Mouse (Mus musculus) adipocyte (in vitro differentiated cells): ENCODE measurements around the gene Nosip.
"Not testable (repeated sequence)": the region's sequence is repeated elsewhere in the genome, so short reads cannot be mapped to it uniquely, and the experiment has no call there.

ENCODE experiments used
- DNase-seq: peaks from one replicate; pipeline ENCODE4 v3.0.0-alpha.2; 2016; ENCODE audit warnings: low spot score

Nosip gene

DNA sequence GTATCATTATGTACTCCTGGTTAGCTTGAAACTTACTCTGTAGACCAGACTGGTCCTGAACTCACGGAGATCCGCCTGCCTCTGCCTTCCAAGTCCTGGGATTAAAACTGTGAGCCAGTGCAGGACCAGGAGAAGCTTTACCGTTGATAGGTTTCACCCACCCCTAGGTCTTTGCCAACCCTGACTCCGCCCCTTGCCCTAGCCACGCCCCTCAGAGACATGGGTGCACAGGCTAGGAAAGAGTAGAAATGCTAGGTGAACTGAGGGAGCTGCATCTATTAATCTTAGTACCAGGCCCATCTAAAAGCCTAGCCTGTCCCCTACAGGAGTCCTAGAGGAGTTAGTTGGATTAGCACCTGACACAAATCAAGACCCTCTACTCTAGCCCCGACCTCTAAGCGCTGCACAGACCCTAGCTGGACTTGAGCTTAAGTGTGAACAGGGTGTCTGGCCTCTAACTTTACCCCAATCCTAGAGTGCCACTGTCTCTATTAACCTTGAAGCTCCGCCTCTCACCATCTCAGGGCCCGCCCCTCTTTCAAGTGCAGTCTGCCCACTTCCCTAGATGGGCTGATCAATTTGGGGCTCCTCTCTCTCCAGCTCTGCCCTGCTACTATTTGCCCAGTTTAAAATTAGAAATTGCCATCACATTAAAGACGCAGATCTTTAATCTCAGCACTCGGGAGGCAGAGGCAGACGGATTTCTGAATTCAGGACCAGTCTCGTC lies 28.2 kb downstream of the Nosip start:
- no peak for DNase-seq

DNA sequence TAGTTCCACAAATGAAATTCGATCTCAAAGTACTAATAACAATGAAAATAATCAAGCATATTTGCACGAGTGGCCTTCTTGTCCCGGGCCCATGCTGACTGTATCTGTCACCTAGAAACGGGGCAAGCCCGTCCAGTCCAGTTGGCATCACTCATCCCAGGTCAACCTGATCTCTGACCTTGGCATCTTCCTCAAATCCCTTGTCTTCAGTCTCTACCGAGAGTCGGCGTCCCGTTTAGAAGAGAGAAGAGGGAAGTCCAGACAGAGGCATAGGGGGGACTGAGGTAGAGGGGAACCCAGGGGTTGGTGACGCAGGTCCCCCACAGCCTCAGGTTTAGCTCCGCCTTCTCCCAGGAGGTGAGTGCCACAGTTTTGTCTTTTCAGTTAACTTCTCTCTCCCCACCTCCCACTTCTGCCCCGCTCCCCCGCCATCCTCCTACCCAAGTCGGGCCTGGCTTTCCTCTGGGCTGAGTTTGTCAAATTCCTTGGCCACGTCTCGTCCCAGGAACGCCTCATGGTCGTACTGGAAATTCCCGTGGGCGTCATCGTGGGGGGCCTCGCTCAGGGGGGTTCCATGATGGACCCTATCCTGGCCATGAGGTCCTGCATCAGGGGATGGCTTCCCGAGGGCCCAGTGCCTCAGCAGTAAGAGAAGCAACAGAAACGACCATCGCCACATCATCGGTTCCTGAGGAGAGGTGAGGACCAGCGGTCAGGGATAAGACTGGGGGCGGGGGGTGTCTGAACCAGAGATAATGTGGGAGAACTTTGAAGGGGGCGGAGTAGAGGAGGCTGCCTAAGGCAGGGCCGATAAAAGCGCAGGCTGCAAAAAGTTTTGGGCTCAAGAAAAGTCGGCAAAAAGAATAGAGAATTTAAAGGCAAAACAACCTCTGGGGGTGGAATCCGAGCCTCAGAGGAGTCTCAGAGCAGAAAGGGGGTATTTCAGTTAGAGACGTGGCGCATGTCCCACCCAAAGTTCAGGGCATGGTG lies 29.1 kb downstream of the Nosip start:
- no peak for DNase-seq

DNA sequence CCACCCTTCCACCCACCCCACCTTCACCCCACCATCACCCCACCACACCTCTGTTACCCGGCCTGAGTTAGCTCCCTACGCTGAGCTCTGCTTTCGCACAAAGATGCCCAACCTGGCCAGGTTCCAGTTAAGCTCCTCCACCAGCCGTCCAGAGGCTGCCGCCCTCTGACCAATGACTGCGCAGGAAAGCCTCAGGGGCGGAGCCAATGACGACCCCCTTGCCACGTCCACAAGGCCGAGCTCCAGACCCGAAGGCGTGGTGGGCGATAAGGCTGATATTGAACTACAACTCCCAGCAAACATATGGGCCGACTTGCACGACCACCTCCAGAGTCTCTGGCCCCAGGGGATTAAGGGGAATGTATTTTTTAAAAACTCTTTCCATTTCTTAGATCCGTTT lies 29.8 kb downstream of the Nosip start, which contains the start of gene Rcn3:
Rcn3 (minus strand) TSS at position 174 of the 400 bp plus-strand sequence.
- peak; percentile 60 for DNase-seq

GRCm38 (mm10) chr7:45092828-45093515 lies 30.7 kb downstream of the Nosip start:
- DNase-seq, result no peak

- no peak for DNase-seq
These were observed 31.3 kb downstream of the Nosip start for GRCm38 (mm10) chr7:45093516-45093905.

DNA sequence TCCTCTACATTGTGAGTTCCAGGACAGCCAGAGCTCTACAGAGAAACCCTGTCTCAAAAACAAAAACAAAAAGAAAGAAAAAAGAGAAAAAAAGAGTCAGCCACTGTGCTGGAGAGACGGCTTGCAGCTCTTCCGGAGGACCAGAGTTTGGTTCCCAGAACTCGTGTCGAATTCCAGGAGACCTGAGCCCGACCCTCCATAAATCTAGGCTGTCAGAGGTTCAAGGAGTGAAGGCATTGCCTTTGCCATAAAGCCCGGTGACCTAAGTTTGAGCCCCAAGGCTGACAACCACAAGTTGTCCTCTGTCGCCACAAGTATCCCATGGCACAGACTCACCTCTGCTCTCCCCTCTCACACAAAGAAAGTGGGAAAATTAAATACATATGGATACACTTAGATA lies 31.9 kb downstream of the Nosip start:
- peak; percentile 31 for DNase-seq

DNA sequence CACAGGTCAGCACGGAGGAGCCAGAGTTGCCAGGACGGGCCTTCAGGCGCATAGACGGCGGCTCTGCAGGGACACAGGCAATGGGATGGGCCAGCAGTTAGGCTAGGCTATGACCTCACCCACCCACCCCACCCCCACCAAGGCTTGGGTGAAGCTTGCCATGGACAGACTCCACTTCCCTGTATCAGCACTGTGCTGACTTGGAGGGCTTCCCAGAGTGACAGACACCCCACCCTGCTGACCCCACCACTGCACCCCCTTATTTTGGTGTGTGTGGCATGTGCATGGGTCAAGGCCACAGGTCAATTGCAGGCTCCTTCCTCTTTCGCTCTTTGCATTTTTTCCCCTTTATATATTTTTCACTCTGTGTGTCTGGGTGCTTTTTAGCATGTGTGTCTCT lies 33.1 kb downstream of the Nosip start:
- no peak for DNase-seq

DNA sequence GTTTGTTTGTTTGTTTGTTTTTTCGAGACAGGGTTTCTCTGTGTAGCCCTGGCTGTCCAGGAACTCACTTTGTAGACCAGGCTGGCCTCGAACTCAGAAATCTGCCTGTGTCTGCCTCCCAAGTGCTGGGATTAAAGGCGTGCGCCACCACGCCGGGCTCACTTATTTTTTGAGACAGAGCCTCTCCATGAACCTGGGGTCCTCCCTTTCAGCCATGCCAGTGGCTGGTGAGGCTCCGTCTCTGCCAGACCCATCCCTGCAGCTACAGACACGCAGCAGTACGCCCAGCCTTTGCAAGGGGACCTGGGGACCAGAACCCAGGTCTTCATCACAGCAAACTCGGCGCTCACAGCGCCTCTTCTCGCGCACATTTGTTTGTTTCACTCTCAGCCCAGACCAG lies 33.7 kb downstream of the Nosip start:
- not testable (repeated sequence) for DNase-seq

DNA sequence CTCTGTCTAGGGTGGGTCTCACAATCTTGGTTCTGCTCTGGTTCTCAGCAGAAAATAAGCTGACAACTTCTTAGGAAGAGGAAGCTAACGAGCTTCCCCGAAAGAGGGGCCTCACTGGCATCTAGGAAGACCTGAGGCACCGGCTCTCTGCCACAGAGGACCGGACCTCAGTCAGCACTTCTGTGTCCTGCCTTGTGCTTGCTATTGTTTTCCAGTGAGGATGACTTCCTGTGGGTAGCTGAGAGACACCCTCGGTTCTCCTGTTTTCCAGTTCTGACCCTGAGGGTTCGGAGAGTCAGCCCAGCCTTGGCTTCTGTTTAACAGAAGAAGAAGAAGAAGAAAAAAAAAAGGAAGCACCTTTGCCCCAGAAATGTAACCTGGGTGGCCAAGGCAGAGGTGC lies 35.2 kb downstream of the Nosip start:
- no peak for DNase-seq

GRCm38 (mm10) chr7:45098541-45099240 lies 36.5 kb downstream of the Nosip start:
- DNase-seq, result no peak

- peak; percentile 58 for DNase-seq
These were observed 37.8 kb downstream of the Nosip start for GRCm38 (mm10) chr7:45100046-45100445.

- DNase-seq, result no peak
These were observed 40.2 kb downstream of the Nosip start for GRCm38 (mm10) chr7:45102441-45102840.

GRCm38 (mm10) chr7:45102940-45103585 lies 40.8 kb downstream of the Nosip start:
- DNase-seq, result no peak

DNA sequence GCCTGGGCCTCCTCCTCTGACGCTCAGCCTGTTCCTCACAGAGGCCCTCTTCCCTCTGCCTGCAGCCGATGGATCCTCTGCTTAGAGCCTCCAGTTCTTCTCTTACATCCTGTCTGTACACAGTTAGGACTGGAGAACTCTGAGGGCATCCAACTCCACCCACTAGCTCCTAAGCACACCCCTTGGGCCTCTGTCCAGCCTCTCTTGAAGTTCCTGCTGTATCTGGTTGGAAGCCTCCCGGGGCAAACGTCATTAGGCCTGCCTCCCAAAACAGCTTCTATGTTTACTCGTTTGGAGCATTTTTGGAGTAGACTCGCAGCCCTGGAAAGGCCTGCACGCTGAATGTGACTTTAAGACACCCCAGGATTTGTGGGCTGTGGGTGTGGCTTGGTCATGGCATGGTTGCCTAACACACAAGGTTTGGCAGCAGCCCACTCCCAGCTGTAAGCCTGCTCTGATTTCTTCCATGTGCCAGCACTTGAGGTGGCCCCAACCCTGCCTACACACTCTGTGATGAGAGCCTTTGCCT lies 41.5 kb downstream of the Nosip start, which contains the start of gene Fcgrt:
Fcgrt (minus strand) TSS at position 200 of the 529 bp plus-strand sequence.
- DNase-seq, result peak; percentile 99

- DNase-seq, result no peak
These were observed 42.7 kb downstream of the Nosip start for GRCm38 (mm10) chr7:45104941-45105340.

GRCm38 (mm10) chr7:45105491-45105890 lies 43.3 kb downstream of the Nosip start:
- DNase-seq, result no peak

DNA sequence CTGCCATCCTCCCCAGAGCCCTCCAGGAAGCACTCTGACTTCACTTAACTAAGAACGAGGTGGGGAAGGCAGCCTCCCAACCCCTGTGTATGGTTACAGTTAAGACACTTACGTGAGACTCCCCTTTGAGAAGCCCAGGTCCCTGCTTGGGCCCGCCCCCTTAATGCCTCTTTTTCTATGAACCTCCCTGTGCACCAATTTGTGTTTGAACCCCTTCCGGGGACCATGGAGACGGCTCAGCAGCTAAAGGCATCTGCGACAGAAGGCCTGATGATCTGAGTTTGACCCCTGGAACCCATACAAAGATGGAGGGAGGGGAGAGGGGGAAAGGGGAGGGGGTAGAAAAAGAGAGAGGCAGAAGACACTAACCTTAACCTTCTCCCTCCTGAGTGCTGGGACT lies 44.2 kb downstream of the Nosip start:
- DNase-seq, result no peak

DNA sequence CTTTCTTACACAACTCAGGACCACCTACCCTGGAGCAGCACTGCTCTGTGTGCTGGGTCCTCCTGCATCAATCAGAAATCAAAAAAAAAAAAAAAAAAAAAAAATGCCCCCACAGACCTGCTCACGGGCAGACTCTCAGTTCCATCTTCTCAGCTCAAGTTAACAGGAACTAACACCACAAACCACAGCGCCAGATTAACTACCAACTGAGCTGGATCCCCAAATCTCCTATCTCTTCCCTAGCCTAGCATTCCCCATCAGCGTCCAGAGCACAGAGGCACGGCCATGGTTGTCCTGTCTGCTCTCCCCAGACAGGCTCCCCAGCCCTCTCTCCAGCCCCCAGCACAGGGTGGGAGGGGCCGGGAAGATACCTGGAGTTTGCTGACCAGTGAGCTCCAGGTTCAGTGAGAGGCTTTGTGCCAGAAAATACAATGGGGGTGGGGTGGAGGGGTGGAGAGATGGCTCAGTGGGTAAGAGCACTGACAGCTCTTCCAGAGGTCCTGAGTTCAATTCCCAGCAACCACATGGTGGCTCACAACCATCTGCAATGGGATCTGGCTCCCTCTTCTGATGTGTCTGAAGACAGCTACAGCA lies 44.9 kb downstream of the Nosip start:
- DNase-seq, result no peak

GRCm38 (mm10) chr7:45110089-45110488 lies 47.9 kb downstream of the Nosip start:
- DNase-seq, result not testable (repeated sequence)

DNA sequence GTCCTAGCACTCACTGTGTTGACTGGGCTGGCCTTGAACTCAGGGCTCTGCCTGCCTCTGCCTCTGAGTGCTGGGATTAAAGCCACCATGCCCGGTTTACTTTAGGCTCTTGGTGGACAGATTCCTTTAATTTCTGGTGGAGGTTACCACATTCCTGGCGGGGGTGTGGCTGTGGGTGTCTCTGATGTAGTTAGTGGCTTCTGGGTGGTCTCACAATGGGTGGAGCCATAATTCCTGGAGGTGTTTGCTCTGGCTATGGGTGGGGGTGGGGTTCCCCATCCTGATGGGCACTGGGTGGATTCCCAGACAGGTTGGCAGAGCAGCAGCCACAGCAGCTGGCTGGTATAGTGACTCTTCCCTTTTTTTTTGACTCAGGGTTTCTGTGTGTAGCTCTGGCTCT lies 49.7 kb downstream of the Nosip start:
- no peak for DNase-seq
